Mouse (Mus musculus): Measurements from ENCODE around the gene Tsks. TPM values are rescaled to one million over a fixed set of nuclear protein-coding genes. Genes with fewer than 3 reads are reported as not detected.

Tsks gene
- polyA plus RNA-seq, 1 experiment, result not detected

GRCm38 (mm10) chr7:44970231-44970691 is 27.3 kb downstream of the Tsks start:
- no peaks in the 10 kb centered on the region for H3K36me3 ChIP-seq (ENCODE audit: control insufficient read depth, insufficient read depth, low read length)
- peaks cover 10% of the 10 kb centered on the region; the same call in 1 of the 2 replicates for H3K4me1 ChIP-seq (ENCODE audit: control insufficient read depth, insufficient read depth, insufficient read length)
- H3K27ac ChIP-seq (ENCODE audit: insufficient read depth, low read length), result no peak overlapping the region
- peak; percentile 50 to 61 for DNase-seq (ENCODE audit: low read depth in 1 of 2, low spot score in 2 of 2)
- H3K27me3 ChIP-seq (ENCODE audit: control insufficient read depth, insufficient read depth, low read length), result no peaks in the 10 kb centered on the region
- no peak for TF ChIP-seq CTCF (IDR thresholded peaks at IDR 0.05; ENCODE audit: extremely low read depth, insufficient read depth, insufficient read length, insufficient replicate concordance)
- TF ChIP-seq POLR2A (IDR thresholded peaks at IDR 0.05; ENCODE audit: low read depth, low read length), result no peak
- 1% methylated on average over 36 of the region's 36 CpGs for WGBS
- peak overlapping the region; percentile 37 for H3K4me3 ChIP-seq (ENCODE audit: extremely low read depth, insufficient read depth, insufficient read length)

GRCm38 (mm10) chr7:44971142-44971541 is 28.1 kb downstream of the Tsks start:
- Histone ChIP-seq H3K36me3 (ENCODE audit: control insufficient read depth, insufficient read depth, low read length) (no peaks in the 10 kb centered on the region; the same call in 1 of the 2 replicates), H3K4me1 (ENCODE audit: control insufficient read depth, insufficient read depth, insufficient read length) (peaks cover 10% of the 10 kb centered on the region; the same call in 1 of the 2 replicates), H3K27ac (ENCODE audit: insufficient read depth, low read length) (no peak overlapping the region), H3K4me3 (ENCODE audit: extremely low read depth, insufficient read depth, insufficient read length) (no peak overlapping the region), H3K27me3 (ENCODE audit: control insufficient read depth, insufficient read depth, low read length) (no peaks in the 10 kb centered on the region)
- DNase-seq (ENCODE audit: low read depth in 1 of 2, low spot score in 2 of 2), result no peak
- TF ChIP-seq CTCF (IDR thresholded peaks at IDR 0.05; ENCODE audit: extremely low read depth, insufficient read depth, insufficient read length, insufficient replicate concordance) (no peak), POLR2A (IDR thresholded peaks at IDR 0.05; ENCODE audit: low read depth, low read length) (no peak)
- WGBS, result 75% methylated on average over 7 of the region's 7 CpGs

DNA sequence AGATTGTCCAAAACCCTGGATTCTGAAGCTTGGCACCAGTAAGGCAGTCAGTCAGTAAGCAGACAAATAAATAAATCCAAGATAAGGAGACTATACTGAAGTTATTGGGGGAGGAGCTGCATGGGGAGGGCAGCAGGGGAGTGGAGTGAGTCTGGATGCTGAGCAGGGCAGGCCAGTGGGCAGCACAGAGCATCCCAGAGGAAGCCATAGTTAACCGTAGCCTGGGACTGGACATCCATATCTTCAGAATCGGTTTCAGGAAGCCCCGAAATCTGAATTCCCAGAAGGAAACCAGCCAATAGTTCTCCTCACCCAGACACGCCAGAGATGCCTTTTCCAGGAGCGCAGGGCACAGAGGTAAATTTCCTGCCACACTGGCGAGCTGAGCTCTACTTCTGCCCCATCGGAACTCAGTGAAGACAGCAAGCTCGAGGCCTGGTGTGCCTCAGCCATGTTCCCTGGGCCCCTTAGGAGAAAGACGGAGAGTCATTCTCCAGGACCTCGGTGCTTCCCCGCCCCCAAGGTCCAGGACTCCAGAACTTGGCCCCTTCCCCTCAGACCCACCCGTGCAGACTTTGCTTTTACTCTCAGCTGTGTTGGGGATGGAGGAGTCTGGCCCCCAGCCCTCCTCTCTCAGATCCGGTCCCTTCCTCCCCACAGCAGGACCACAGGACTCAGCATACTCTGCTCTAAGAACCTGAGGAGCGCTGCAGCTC is 30.6 kb downstream of the Tsks start:
- Histone ChIP-seq H3K27me3 (ENCODE audit: control insufficient read depth, insufficient read depth, low read length) (no peaks in the 10 kb centered on the region), H3K27ac (ENCODE audit: insufficient read depth, low read length) (no peak overlapping the region), H3K4me3 (ENCODE audit: extremely low read depth, insufficient read depth, insufficient read length) (no peak overlapping the region), H3K36me3 (ENCODE audit: control insufficient read depth, insufficient read depth, low read length) (peaks cover 12% of the 10 kb centered on the region), H3K4me1 (ENCODE audit: control insufficient read depth, insufficient read depth, insufficient read length) (peaks cover 10% of the 10 kb centered on the region; the same call in 1 of the 2 replicates)
- DNase-seq (ENCODE audit: low read depth in 1 of 2, low spot score in 2 of 2), result no peak
- WGBS, result 70% methylated on average over 14 of the region's 14 CpGs
- no peak for TF ChIP-seq POLR2A (IDR thresholded peaks at IDR 0.05; ENCODE audit: low read depth, low read length)

DNA sequence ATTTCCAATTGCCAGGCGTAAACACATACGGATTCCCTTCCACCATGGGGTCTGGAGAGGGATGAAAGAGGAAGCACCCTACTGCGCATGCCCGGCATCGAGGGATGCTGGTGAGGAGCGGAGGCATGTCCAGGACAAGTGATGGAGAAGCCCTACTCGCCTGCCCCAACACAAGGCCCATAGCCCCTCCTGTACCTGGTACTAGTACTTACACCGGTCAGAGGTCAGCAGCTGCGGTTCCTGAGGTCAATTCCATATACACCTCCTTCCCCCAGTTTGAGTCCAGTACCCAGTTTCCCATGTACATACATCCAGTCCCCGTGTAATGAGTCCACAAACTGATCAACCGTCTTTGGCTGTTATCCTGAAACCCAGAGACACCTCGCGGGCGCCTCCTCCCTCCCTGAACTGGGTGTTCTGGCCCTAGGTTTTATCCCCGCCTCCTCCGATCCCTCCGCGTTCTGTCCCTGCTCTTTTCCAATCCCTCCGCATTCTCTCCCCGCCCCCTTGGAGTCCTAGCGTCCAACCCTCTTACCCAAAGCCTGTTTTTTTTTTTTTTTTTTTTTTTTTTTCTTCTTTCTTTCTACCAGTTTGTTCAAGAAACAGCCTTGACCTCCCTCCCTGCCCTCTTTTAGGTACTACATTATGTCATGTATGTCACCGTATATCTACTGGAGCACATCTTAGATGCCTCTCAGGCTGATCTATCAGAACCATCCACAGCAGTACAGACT is 31.5 kb downstream of the Tsks start, which contains the start of gene Cpt1c:
Cpt1c (minus strand) TSS at position 469 of the 734 bp plus-strand sequence.
- H3K4me3 ChIP-seq (ENCODE audit: extremely low read depth, insufficient read depth, insufficient read length), result peak within 1 kb of the TSS; percentile 25; the same call in 1 of the 2 replicates
- 19% methylated on average over 22 of the region's 22 CpGs for WGBS

GRCm38 (mm10) chr7:44975117-44975419 is 32.1 kb downstream of the Tsks start:
- H3K36me3 ChIP-seq (ENCODE audit: control insufficient read depth, insufficient read depth, low read length), result peaks cover 18% of the 10 kb centered on the region
- TF ChIP-seq CTCF (IDR thresholded peaks at IDR 0.05; ENCODE audit: extremely low read depth, insufficient read depth, insufficient read length, insufficient replicate concordance) (no peak), POLR2A (IDR thresholded peaks at IDR 0.05; ENCODE audit: low read depth, low read length) (no peak)
- H3K4me3 ChIP-seq (ENCODE audit: extremely low read depth, insufficient read depth, insufficient read length), result no peak overlapping the region
- 63% methylated on average over 6 of the region's 6 CpGs for WGBS
- no peak for DNase-seq (ENCODE audit: low read depth in 1 of 2, low spot score in 2 of 2)
- H3K4me1 ChIP-seq (ENCODE audit: control insufficient read depth, insufficient read depth, insufficient read length), result peaks cover 10% of the 10 kb centered on the region; the same call in 1 of the 2 replicates
- H3K27me3 ChIP-seq (ENCODE audit: control insufficient read depth, insufficient read depth, low read length), result no peaks in the 10 kb centered on the region
- H3K27ac ChIP-seq (ENCODE audit: insufficient read depth, low read length), result no peak overlapping the region

More for the DNA sequence above, 31.5 kb downstream of the Tsks start, which contains the start of gene Cpt1c:
- Histone ChIP-seq H3K27ac (ENCODE audit: insufficient read depth, low read length) (no peak within 1 kb of the TSS), H3K36me3 (ENCODE audit: control insufficient read depth, insufficient read depth, low read length) (peaks cover 18% of the 10 kb centered on the region), H3K4me1 (ENCODE audit: control insufficient read depth, insufficient read depth, insufficient read length) (peaks cover 10% of the 10 kb centered on the region; the same call in 1 of the 2 replicates), H3K27me3 (ENCODE audit: control insufficient read depth, insufficient read depth, low read length) (no peaks in the 10 kb centered on the region)
- no peak for DNase-seq (ENCODE audit: low read depth in 1 of 2, low spot score in 2 of 2)
- no peak for TF ChIP-seq POLR2A (IDR thresholded peaks at IDR 0.05; ENCODE audit: low read depth, low read length)
- TF ChIP-seq CTCF (IDR thresholded peaks at IDR 0.05; ENCODE audit: extremely low read depth, insufficient read depth, insufficient read length, insufficient replicate concordance), result no peak

- WGBS, result 88% methylated on average over 3 of the region's 3 CpGs
- TF ChIP-seq CTCF (IDR thresholded peaks at IDR 0.05; ENCODE audit: extremely low read depth, insufficient read depth, insufficient read length, insufficient replicate concordance) (no peak), POLR2A (IDR thresholded peaks at IDR 0.05; ENCODE audit: low read depth, low read length) (no peak)
Measured at GRCm38 (mm10) chr7:44978300-44978699, 35.3 kb downstream of the Tsks start.

More at GRCm38 (mm10) chr7:44978300-44978699, 35.3 kb downstream of the Tsks start:
- H3K27me3 ChIP-seq (ENCODE audit: control insufficient read depth, insufficient read depth, low read length), result no peaks in the 10 kb centered on the region
- no peak overlapping the region for H3K4me3 ChIP-seq (ENCODE audit: extremely low read depth, insufficient read depth, insufficient read length)
- peaks cover 35% of the 10 kb centered on the region for H3K36me3 ChIP-seq (ENCODE audit: control insufficient read depth, insufficient read depth, low read length)
- DNase-seq (ENCODE audit: low read depth in 1 of 2, low spot score in 2 of 2), result no peak
- H3K27ac ChIP-seq (ENCODE audit: insufficient read depth, low read length), result no peak overlapping the region
- no peaks in the 10 kb centered on the region for H3K4me1 ChIP-seq (ENCODE audit: control insufficient read depth, insufficient read depth, insufficient read length)

All from spleen, adult 2 months (tissue).